Mouse (Mus musculus): ENCODE results near the gene Mob1b. TPM values are rescaled to one million over a fixed set of nuclear protein-coding genes. Genes with fewer than 3 reads are reported as not detected.

The Mob1b gene
- total RNA-seq, 4 experiments from 2014 or later = 17.0 to 25.0 (median 20.9) TPM

GRCm38 (mm10) chr5:88768201-88768600 is 47.5 kb downstream of the Mob1b start:
- no peak for DNase-seq (ENCODE audit: low spot score)

GRCm38 (mm10) chr5:88782072-88782765 is 61.6 kb downstream of the Mob1b start:
- no peak for DNase-seq (ENCODE audit: low spot score)

- DNase-seq (ENCODE audit: low spot score) = no peak
Measured at GRCm38 (mm10) chr5:88785059-88785458, 64.4 kb downstream of the Mob1b start.

GRCm38 (mm10) chr5:88790675-88791074 is 70.0 kb downstream of the Mob1b start:
- no peak for DNase-seq (ENCODE audit: low spot score)

GRCm38 (mm10) chr5:88791256-88792245 is 70.9 kb downstream of the Mob1b start:
- peak; percentile 8 for DNase-seq (ENCODE audit: low spot score)

- DNase-seq (ENCODE audit: low spot score) = no peak
Measured at GRCm38 (mm10) chr5:88793676-88794075, 73.0 kb downstream of the Mob1b start.

GRCm38 (mm10) chr5:88795910-88796584 is 75.4 kb downstream of the Mob1b start:
- no peak for DNase-seq (ENCODE audit: low spot score)

GRCm38 (mm10) chr5:88796588-88796987 is 75.9 kb downstream of the Mob1b start:
- no peak for DNase-seq (ENCODE audit: low spot score)

GRCm38 (mm10) chr5:88797121-88797520 is 76.5 kb downstream of the Mob1b start:
- DNase-seq (ENCODE audit: low spot score) = no peak

GRCm38 (mm10) chr5:88805616-88806015 is 85.0 kb downstream of the Mob1b start:
- DNase-seq (ENCODE audit: low spot score) = no peak

- DNase-seq (ENCODE audit: low spot score) = no peak
Measured at GRCm38 (mm10) chr5:88806278-88806677, 85.6 kb downstream of the Mob1b start.

GRCm38 (mm10) chr5:88807342-88807741 is 86.7 kb downstream of the Mob1b start:
- no peak for DNase-seq (ENCODE audit: low spot score)

GRCm38 (mm10) chr5:88813188-88813587 is 92.5 kb downstream of the Mob1b start:
- DNase-seq (ENCODE audit: low spot score) = no peak

Other genes with a start within 250 kb of the Mob1b start
- gene Enam, start 232.9 kb upstream of the Mob1b start, total RNA-seq (2022) = not detected
- gene Jchain, start 193.0 kb upstream of the Mob1b start, total RNA-seq (2022) = under 1 TPM in 3 of 4 experiments, not detected in 1; 0.22 to 0.63 (median 0.37) TPM
- gene Utp3, start 166.4 kb upstream of the Mob1b start, total RNA-seq (2022) = 10 to 100 TPM; 17.8 to 25.6 (median 21.5) TPM
- 10 to 100 TPM; 12.8 to 16.1 (median 14.4) TPM for gene Rufy3, start 155.8 kb upstream of the Mob1b start, total RNA-seq (2022)
- 100 to 1,000 TPM; 199 to 220 (median 209) TPM for gene Grsf1, start 44.7 kb upstream of the Mob1b start, total RNA-seq (2022)
- 1 to 10 TPM; 1.8 to 2.7 (median 2.4) TPM for gene Dck, start 44.1 kb downstream of the Mob1b start, total RNA-seq (2022)
- 10 to 100 TPM; 34.4 to 37.7 (median 35.1) TPM for gene Slc4a4, start 166.0 kb downstream of the Mob1b start, total RNA-seq (2022)

Measured in heart, adult 8-10 months (tissue).